Mouse (Mus musculus) kidney, postnatal 0 days (tissue): ENCODE data around the gene Rrnad1. TPM values are rescaled to one million over a fixed set of nuclear protein-coding genes. Genes with fewer than 3 reads are reported as not detected.

Source experiments
- ATAC-seq: fragments of 200-750 bp; cut with Nextera tagmentation; replicated peaks from 2 replicates; pipeline ENCODE4 v1.8.0; 2017; ENCODE audit warnings: low read depth, moderate number of reproducible peaks, moderate TSS enrichment, moderate library complexity; ENCODE audit not compliant: low FRiP score
- DNase-seq: peaks from one replicate; pipeline ENCODE4 v3.0.0-alpha.2; 2016; ENCODE audit warnings: low spot score
- H3K27ac ChIP-seq: fragments of 300-500 bp; sonication (generic); 2 replicates; pipeline ENCODE4 v1.5.1; 2014; ENCODE audit warnings: mild to moderate bottlenecking
- H3K27me3 ChIP-seq: fragments of 300-500 bp; sonication (generic); 2 replicates; pipeline ENCODE4 v1.6.1; 2014; ENCODE audit warnings: low read length, mixed read lengths; ENCODE audit not compliant: insufficient read depth
- H3K36me3 ChIP-seq: fragments of 300-500 bp; sonication (generic); 2 replicates; pipeline ENCODE4 v1.6.1; 2014; ENCODE audit warnings: low read length, mixed read lengths; ENCODE audit not compliant: insufficient read depth
- H3K4me1 ChIP-seq: fragments of 300-500 bp; sonication (generic); replicated peaks from 2 replicates; pipeline ENCODE4 v1.6.1; 2014; ENCODE audit warnings: antibody characterized with exemption, low read length, mixed read lengths; ENCODE audit not compliant: insufficient read depth
- H3K4me2 ChIP-seq: fragments of 300-500 bp; sonication (generic); 2 replicates; pipeline ENCODE4 v1.6.1; 2014; ENCODE audit warnings: mild to moderate bottlenecking, low read length, moderate library complexity, mixed read lengths
- H3K4me3 ChIP-seq: fragments of 300-500 bp; sonication (generic); replicated peaks from 2 replicates; pipeline ENCODE4 v1.5.1; 2014; ENCODE audit warnings: low read depth, low read length
- H3K9ac ChIP-seq: fragments of 300-500 bp; sonication (generic); 2 replicates; pipeline ENCODE4 v1.6.1; 2014; ENCODE audit warnings: low read depth, low read length
- H3K9me3 ChIP-seq: fragments of 300-500 bp; sonication (generic); replicated peaks from 2 replicates; pipeline ENCODE4 v1.6.1; 2016; ENCODE audit warnings: low read length, inconsistent platforms, mixed read lengths
- CTCF ChIP-seq: IDR thresholded peaks from 2 replicates; pipeline ENCODE4 v1.5.1; 2016; ENCODE audit warnings: antibody characterized with exemption, low read depth, mild to moderate bottlenecking, moderate library complexity
- WGBS: fragments of 180-500 bp; shearing (Covaris S2); extraction: QIAGEN DNeasy Blood & Tissue Kit; methylation state at CpG from one replicate; pipeline ENCODE4 v1.1.7; 2014; 5-methylcytosine and 5-hydroxymethylcytosine counted together
- polyA plus RNA-seq: library from polyadenylated mRNA; unstranded; fragments of >200 nt; fragmentation: Nextera tagmentation; extraction: Ambion mirVana; gene quantifications from 2 replicates; pipeline ENCODE4 v1.2.1, GENCODE M21; 2015

The Rrnad1 gene
- polyA plus RNA-seq, 1 experiment from 2014 or later = 12.3 TPM

DNA sequence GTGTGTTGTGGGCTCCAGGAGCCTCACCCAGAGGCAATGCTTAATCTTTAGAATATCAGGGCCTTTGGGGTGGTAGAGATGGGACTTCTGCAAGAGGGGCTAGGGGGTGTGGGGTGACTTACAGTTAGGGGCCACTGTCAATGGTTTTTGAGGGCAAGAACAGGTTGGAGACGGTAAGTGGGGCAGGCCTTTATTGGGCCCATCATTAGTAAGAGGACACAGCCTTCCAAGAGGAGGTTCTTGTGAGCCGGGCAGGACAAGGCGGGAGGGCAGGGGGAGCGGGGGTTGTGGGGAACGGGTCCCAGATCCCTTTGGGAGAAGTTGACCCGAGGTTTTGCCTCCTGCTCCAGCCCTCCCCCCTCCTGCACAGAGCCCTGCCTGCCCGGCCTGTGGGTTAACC, 17.0 kb downstream of the Rrnad1 start:
- Histone ChIP-seq H3K9ac (no peak overlapping the region), H3K9me3 (no peaks in the 10 kb centered on the region), H3K4me2 (no peak overlapping the region), H3K36me3 (peaks cover 37% of the 10 kb centered on the region), H3K4me1 (peaks cover 23% of the 10 kb centered on the region), H3K27me3 (no peaks in the 10 kb centered on the region), H3K27ac (no peak overlapping the region), H3K4me3 (no peak overlapping the region)
- 87% methylated on average over 6 of the region's 7 CpGs for WGBS
- DNase-seq (no peak), ATAC-seq (no peak)
- no peak for TF ChIP-seq CTCF

DNA sequence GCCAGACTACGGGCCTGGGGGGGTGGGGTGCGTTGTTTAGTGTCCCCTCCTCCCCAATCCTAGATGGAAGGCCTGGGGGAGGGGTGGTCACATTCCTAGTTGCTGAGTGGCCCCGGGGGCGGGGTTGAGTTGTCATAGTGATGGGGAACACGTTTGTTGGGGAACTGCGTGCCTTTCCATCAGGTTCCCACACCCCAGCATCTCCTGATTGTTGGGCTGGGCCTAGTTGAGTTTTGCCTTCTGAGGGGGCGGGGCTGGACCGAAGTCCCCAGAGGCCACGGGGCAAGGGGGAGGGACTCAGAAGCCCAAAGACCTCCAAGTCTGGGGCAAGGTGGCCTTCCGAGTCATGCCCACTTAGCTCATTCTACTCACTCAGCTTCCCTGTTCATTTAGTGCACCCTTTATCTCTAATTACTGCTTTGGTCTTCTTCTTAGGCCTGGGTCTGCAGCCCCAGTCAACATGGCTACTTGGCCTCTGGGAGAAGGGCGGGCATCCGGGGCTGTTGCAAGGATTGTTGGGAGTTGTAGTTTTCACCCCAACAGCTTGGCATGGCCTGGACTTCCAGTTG, 19.9 kb downstream of the Rrnad1 start:
- WGBS = 5% methylated on average over 12 of the region's 12 CpGs

DNA sequence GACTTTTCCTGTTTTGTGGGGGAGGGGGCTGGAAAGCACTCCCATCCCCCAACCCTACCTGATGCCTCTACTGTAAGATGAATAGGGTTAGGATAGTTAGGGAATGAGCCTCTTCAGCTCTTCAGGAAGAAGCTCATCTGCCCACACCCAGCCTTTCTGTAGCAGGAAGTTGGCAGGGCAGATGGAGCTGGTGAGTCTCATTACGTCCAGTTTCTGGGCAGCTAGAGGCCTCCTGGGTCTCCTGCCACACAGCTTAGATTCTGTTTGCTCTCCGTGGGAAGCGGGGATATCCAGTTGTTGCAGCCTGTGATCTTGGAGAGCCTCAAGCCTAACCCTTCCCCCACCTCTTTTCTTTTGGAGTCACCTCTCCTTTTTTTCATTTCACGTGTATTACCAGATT, 20.6 kb downstream of the Rrnad1 start:
- no peak for ATAC-seq
- Histone ChIP-seq H3K27ac (peak overlapping the region; percentile 96), H3K4me2 (peak overlapping the region; percentile 62), H3K36me3 (peaks cover 14% of the 10 kb centered on the region; the same call in 1 of the 2 replicates), H3K9ac (peak overlapping the region; percentile 46), H3K4me1 (peaks cover 34% of the 10 kb centered on the region), H3K9me3 (no peaks in the 10 kb centered on the region), H3K27me3 (no peaks in the 10 kb centered on the region), H3K4me3 (peak overlapping the region; percentile 32; the same call in 1 of the 2 replicates)
- TF ChIP-seq CTCF = no peak
- no peak for DNase-seq
- 6% methylated on average over 4 of the region's 4 CpGs for WGBS

More for the DNA sequence above, 19.9 kb downstream of the Rrnad1 start:
- Histone ChIP-seq H3K36me3 (peaks cover 21% of the 10 kb centered on the region; the same call in 1 of the 2 replicates), H3K27me3 (no peaks in the 10 kb centered on the region), H3K4me2 (peak overlapping the region; percentile 62), H3K9ac (peak overlapping the region; percentile 46), H3K27ac (peak overlapping the region; percentile 96), H3K4me3 (peak overlapping the region; percentile 32), H3K9me3 (no peaks in the 10 kb centered on the region), H3K4me1 (peaks cover 34% of the 10 kb centered on the region)
- ATAC-seq (peak; percentile 57), DNase-seq (peak; percentile 96)
- TF ChIP-seq CTCF = no peak

- H3K36me3 ChIP-seq = 0 out of 2 replicates have a peak, but pooled peaks cover 9% of the 10 kb centered on the region
- WGBS = 91% methylated on average over 2 of the region's 2 CpGs
- ATAC-seq = no peak
- H3K4me3 ChIP-seq = no peak overlapping the region
- TF ChIP-seq CTCF = no peak
- H3K27me3 ChIP-seq = no peaks in the 10 kb centered on the region
- DNase-seq = no peak
- H3K9me3 ChIP-seq = no peaks in the 10 kb centered on the region
- peak overlapping the region; percentile 96 for H3K27ac ChIP-seq
- H3K9ac ChIP-seq = no peak overlapping the region
- H3K4me1 ChIP-seq = peaks cover 34% of the 10 kb centered on the region
- peak overlapping the region; percentile 62 for H3K4me2 ChIP-seq
Measured at GRCm38 (mm10) chr3:87909381-87909780, 21.1 kb downstream of the Rrnad1 start.

DNA sequence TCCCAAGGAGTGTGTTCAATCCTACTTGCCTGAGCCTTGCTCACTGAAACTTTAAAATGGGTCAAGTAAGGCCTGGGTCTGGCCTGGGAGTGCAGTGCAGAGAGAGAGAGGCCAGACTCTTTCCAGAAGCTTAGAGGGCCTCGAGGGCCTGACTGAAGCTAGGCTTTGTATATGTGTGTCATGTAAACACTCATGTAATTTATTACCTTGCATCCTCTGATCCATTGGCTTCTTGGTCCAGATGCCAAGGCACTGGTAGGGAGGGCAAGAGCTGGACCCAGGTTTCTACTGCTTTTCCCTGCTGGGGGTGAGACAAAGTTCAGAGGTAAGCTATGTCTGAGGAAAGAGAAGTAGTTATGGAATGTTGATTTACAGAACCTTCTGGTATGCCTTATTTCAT, 22.6 kb downstream of the Rrnad1 start:
- Histone ChIP-seq H3K4me2 (peak overlapping the region; percentile 59), H3K36me3 (no peaks in the 10 kb centered on the region), H3K4me3 (peak overlapping the region; percentile 83), H3K9me3 (no peaks in the 10 kb centered on the region), H3K27ac (peak overlapping the region; percentile 96), H3K9ac (peak overlapping the region; percentile 89), H3K4me1 (peaks cover 34% of the 10 kb centered on the region), H3K27me3 (no peaks in the 10 kb centered on the region)
- no peak for ATAC-seq
- no peak for TF ChIP-seq CTCF
- WGBS = 0% methylated on average over 1 of the region's 1 CpGs
- peak; percentile 43 for DNase-seq

DNA sequence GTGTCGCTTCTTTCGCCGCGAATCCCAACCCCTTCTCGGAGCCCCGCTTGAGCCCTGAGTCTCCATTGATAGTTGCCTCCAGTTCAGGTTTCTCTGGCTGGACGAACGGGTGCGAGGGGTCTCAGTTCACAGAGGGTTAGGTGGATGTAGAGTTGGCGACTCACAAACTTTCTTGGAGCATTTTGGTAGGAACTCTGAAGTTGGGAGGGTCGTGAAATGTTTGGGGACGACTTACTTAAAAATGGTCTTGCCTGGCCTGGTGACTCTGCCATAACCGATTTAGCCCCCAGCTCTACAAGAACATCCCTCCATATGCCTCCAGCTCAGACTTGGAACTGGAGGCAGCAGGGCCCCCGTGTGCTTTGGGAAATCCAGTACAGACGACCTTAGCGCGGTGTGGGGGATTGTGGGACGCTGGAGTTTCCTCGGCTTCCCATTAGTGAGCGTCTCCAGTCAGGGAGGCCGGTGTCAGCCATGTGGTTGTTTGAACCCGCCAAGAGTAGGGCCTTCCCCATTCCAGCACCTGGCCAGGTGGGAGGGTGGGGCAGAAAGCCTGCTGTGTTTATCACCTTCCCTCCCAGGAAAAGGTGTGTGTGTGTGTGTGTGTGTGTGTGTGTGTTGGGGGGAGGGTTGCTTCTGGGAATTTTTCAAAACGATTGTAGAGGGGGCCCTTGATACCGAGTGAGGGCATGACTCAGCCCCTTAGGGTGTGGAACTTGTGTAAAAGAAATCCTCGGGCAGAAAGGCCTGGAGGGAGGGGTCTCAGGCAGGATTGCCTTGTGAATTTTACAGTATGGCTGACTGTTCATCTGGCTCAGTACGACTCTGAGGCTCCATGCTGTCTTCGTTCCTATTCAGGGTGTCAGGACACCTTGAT, 23.3 kb downstream of the Rrnad1 start:
- peaks cover 34% of the 10 kb centered on the region for H3K4me1 ChIP-seq
- DNase-seq = peak; percentile 58
- H3K4me2 ChIP-seq = peak overlapping the region; percentile 59
- H3K4me3 ChIP-seq = peak overlapping the region; percentile 83
- H3K9me3 ChIP-seq = no peaks in the 10 kb centered on the region
- TF ChIP-seq CTCF = no peak
- H3K9ac ChIP-seq = peak overlapping the region; percentile 89
- no peak for ATAC-seq
- H3K27ac ChIP-seq = peak overlapping the region; percentile 96
- WGBS = under 1% methylated on average over 27 of the region's 27 CpGs
- H3K27me3 ChIP-seq = no peaks in the 10 kb centered on the region
- H3K36me3 ChIP-seq = no peaks in the 10 kb centered on the region
